Comparison of ENCODE assay signal across 10 mouse cellular contexts in the genomic region with DNA sequence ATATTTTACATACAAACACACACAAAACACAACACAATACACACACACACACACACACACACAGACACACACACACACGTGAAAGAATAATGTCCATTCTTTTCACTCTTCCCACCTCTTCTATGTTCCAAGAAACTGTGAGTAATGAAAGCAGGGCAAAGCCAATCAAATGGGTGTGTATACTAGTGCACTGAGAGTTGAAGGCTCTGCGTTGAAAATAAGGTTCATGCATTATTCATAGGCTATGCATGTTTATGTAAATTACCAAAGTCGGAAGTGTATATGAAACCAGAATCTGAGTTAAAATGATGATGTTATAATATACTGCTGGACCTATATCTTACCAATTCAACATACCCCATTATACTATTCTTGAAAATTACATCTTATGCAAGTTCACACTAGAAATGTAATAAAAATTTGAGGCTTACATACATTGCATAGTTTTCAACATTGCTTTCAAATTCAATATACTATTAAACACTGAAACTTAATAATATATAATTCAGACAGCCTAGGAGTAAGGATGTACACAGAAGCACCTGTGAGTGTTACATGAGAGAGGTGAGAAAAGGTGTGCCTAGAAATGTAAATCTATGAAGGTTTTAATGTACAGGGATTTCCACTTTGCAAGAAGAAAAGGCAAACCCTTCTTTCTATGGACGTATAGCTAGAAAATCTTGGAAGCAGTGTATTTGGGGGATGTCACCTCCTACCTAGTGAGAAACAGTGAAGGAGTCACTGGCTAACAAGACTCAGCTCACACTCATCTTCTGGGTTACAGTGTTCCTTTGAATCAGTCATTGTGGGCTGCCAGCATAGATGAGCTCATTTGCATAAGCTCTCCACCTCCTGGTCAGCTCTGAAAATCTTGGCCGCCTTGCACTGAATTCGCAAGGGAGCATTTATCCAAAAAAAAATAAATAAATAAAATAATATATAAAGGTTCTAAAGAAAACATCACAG.
DNase-seq lines count a peak whose midpoint lies in the region; ATAC-seq lines count a peak whose summit lies in the region.
"Had no signal": no experiment of that assay in that cellular context is flagged by ENCODE, and none has a peak within 500 bp of the region (broad histone marks: within the 10 kb centered on the region; RNA-seq: fewer than 3 reads in every experiment).

No protein-coding gene starts in this region.

- H3K27me3 ChIP-seq in hindbrain, embryonic 15.5 days = no peaks in the 10 kb centered on the region
- H3K27me3 ChIP-seq in midbrain, embryonic 15.5 days (replicated peaks) = no peaks in the 10 kb centered on the region

- WGBS in hindbrain, embryonic 15.5 days = 14% methylated on average over 6 of the region's 6 CpGs
- WGBS in midbrain, embryonic 15.5 days = 12% methylated on average over 6 of the region's 6 CpGs

- H3K27ac ChIP-seq in hindbrain, embryonic 15.5 days (replicated peaks) = peak overlapping the region; percentile 72
- H3K27ac ChIP-seq in midbrain, embryonic 15.5 days = peak overlapping the region; percentile 82

- no peaks in the 10 kb centered on the region for H3K9me3 ChIP-seq in hindbrain, embryonic 15.5 days
- no peaks in the 10 kb centered on the region for H3K9me3 ChIP-seq in midbrain, embryonic 15.5 days

- DNase-seq in layer of hippocampus, adult 9-11 months = peak; percentile 7
- no peak for DNase-seq in layer of hippocampus, adult 11-12 months (ENCODE audit: low spot score)
- DNase-seq in right cerebral cortex, postnatal 4 days = peak; percentile 6
- no peak for DNase-seq in adrenal gland, adult (ENCODE audit: inconsistent age in 2 of 2, low spot score in 1 of 2)
- DNase-seq in testis, postnatal 14 days (ENCODE audit: low spot score) = no peak
- DNase-seq: heart, adult 11 months; thymus, postnatal 25 days had no signal

- H3K9ac ChIP-seq in hindbrain, embryonic 15.5 days = no peak overlapping the region
- H3K9ac ChIP-seq in midbrain, embryonic 15.5 days = no peak overlapping the region

- H3K4me3 ChIP-seq in hindbrain, embryonic 15.5 days = no peak overlapping the region
- no peak overlapping the region for H3K4me3 ChIP-seq in midbrain, embryonic 15.5 days
- H3K4me3 ChIP-seq: myocyte had no signal

- H3K4me2 ChIP-seq in hindbrain, embryonic 15.5 days = 0 out of 2 replicates have a peak overlapping the region, but pooled peaks have one; percentile 11
- H3K4me2 ChIP-seq in midbrain, embryonic 15.5 days = peak overlapping the region; percentile 15; the same call in 1 of the 2 replicates

- H3K4me1 ChIP-seq in hindbrain, embryonic 15.5 days (replicated peaks) = peaks cover 4% of the 10 kb centered on the region; the same call in 1 of the 2 replicates
- H3K4me1 ChIP-seq in midbrain, embryonic 15.5 days = peaks cover 9% of the 10 kb centered on the region; the same call in 1 of the 2 replicates

- no peaks in the 10 kb centered on the region for H3K36me3 ChIP-seq in hindbrain, embryonic 15.5 days
- no peaks in the 10 kb centered on the region for H3K36me3 ChIP-seq in midbrain, embryonic 15.5 days (replicated peaks)

- ATAC-seq in hindbrain, embryonic 15.5 days (ENCODE audit: low FRiP score, low read depth) = peak; percentile 89
- peak; percentile 89 for ATAC-seq in midbrain, embryonic 15.5 days (replicated peaks)

Comparison
In these comparisons a context has a peak if more than half of its experiments do, and no peak if none do; other contexts are left out.
1. DNase-seq: peak in layer of hippocampus, adult 9-11 months (single experiment) and right cerebral cortex, postnatal 4 days (single experiment); none in layer of hippocampus, adult 11-12 months (single experiment), adrenal gland, adult (0 of 2) and testis, postnatal 14 days (single experiment).